Mouse (Mus musculus) T-cell, adult 2 months (primary cell): ENCODE measurements around the gene Msx3.

Experiments used
- DNase-seq: peaks from one replicate; pipeline ENCODE4 v3.0.0; 2022; ENCODE audit warnings: low spot score

The Msx3 gene

GRCm38 (mm10) chr7:140048361-140049114 lies at the start of gene Msx3:
Msx3 (minus strand) TSS chr7:140049089.
- no peak for DNase-seq

DNA sequence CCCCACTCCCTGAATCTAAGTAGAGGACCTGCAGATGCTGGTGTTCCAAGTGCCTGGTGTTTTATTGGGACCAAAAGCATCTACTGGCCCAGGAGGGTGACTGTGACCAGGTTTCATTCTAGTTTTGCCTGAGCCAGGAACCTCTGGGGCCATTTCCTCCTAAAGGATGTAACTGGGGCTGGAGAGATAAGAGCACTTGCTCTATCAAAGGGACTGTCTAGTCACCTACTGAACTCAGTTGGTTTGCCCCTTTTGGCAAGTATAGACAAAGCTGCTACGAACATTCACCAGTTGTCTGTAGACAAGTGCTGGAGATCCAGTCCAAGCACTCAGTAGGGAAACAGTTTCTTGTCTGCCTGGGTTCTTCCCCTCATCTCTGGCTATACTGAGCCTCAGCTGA lies 49.6 kb upstream of the Msx3 start:
- no peak for DNase-seq

DNA sequence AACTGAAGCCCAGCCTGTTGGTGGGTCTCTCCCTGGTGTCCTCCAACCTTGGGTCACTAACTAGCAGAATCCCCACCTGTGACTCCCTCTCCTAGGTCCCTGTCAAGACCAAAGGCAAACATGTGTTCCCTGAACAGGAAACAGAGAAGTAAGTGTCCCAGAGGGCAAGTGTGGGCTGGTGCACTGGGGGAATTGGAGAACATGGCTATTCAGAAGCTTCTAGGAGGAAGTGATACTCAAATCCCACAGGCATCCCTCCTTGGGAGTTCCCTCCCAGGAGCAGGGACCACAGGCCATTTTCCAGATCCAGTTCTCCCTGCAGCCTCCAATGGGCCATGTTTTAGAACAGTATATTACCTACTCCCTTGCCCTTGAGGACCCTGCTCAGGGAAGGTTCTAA lies 47.2 kb upstream of the Msx3 start:
- no peak for DNase-seq

- DNase-seq, result no peak
Observed at GRCm38 (mm10) chr7:140095556-140095955, 46.7 kb upstream of the Msx3 start.

GRCm38 (mm10) chr7:140094954-140095353 lies 46.1 kb upstream of the Msx3 start:
- DNase-seq, result no peak

- no peak for DNase-seq
Observed at GRCm38 (mm10) chr7:140092924-140093528, 44.1 kb upstream of the Msx3 start, which contains the start of gene Prap1. Prap1 (plus strand) TSS chr7:140093395.

DNA sequence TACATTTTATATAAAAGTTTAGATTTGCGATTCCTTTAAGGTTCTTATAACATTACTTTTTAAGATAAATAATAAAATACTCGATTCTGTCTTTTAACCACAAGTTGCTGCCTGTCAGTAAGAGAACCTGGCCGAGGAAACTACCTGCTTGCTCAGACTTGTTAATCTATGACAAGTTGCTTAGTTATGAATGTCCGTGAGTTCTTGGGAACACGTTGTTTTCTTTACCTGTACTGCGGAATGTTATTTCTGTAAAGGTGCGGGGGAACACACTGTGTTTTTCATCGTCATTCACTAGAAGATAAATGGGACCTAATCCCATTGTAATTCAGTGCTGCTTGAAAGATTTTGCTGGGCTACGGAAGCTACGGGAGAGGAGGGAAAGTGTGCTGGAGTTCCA lies 41.7 kb upstream of the Msx3 start:
- DNase-seq, result no peak

DNA sequence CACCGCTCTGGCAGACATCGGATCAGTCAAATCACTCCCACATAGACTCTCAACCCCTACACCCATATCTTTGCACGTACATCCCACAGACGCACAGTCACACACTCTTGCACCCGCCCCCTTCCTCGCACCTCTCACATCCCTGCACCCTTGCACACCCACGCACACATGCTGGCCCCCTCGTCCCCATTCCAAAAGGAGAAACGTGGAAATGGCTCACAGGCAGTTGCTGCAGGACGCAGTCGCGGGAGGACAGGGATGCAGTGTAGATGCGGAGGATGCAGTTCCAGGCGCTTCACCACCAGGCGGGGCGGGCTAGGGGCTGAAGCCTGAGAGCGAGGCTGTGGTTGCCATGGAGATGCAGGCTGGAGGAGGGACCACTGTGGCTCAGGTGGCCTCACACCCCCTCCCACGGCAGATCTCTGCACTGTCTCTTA lies 33.4 kb upstream of the Msx3 start, which contains the start of gene Caly:
Caly (minus strand) TSS at position 307 of the 437 bp plus-strand sequence.
- DNase-seq, result peak; percentile 19

DNA sequence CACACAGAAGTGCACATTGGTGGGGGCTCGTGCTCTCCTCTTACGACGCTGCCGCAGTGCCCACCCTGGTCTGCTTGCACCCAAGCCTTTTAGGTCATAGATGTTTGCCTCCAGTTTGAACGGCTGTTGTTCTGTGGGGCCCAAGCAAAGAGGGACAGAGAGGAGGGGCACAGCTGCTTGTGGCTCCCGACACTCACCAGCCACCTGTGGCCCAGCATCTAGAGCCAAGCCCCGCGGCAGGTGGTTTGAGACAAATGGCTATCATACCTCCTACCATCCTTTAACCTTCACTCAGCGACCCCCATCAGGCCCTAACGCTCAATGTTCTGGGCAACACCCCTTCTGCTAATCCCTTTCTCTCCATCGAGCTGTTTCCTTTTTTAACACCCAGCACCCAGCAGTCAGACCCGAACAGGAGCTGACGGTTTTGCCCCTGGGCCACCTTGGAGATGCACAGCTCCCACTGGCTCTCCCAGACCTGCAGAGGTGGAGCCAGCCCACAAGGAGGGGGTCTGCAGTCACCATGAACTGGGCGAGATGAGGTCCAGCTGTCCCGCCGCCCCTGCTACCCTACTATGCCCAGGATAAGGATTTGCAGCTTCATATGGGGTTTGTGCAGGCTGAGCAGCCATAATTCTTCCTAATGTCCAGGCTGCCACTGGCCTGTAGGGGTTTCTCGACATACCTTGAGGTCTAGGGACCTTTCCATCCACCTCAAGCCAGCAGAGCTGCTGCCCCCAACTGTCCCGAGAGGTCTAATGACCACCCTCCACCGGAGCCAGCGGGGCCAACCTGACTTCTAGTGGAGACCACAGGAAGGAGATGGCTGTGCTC lies 32.7 kb upstream of the Msx3 start:
- no peak for DNase-seq

GRCm38 (mm10) chr7:140080503-140081156 lies 31.7 kb upstream of the Msx3 start:
- DNase-seq, result peak; percentile 64

DNA sequence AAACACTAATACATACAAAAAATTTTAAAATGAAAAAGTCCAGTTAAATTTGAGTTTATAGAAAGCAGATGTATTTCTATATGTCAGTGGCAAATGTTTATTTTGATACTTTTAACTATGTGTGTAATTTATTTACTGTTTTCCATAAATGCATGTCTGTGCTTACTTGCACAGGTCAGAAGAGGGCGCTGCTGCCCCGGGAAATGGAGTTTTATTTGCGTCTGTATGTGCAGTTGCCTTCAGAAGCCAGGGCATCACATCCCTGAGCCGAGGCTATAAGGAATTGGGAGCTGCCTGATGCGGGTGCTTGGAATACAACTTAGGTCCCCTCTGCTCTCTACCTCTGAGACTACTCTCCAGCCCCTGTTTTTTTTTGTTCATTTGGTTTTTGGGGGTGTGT lies 29.8 kb upstream of the Msx3 start:
- DNase-seq, result peak; percentile 52

- no peak for DNase-seq
Observed at GRCm38 (mm10) chr7:140077698-140078097, 28.8 kb upstream of the Msx3 start.

DNA sequence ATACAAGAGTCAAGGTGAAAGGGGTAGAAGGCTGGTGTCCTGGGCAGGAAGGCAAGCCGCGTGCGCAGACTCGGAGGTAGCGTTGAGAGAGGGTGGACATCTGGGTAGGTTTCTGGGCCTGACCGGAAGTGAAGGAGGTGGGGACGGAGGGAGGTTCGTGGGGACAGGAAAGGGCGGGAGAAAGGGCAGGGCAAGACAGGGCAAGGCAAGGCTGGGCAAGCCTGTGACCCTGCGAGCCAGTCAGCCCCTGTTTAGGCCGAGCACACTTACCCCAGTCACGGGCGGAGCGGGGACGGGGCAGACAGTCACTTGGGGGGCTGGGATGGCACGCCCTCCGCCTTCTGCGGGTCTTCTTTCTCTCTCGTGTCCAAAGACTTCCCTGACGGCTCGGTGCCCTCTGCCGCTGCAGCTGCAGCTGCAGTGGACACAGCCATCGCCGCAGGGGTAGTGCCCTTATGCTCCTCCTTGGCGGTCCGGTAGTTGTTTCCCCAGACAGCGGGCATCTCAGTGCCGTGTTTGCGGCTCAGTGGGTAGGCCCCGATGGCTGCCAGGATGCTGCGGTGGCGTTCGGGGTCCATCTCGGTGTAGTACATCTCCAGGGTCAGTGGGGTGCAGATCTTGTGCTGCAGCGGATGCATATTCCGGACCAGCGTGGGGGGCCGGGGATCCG lies 21.3 kb upstream of the Msx3 start:
- DNase-seq, result no peak

DNA sequence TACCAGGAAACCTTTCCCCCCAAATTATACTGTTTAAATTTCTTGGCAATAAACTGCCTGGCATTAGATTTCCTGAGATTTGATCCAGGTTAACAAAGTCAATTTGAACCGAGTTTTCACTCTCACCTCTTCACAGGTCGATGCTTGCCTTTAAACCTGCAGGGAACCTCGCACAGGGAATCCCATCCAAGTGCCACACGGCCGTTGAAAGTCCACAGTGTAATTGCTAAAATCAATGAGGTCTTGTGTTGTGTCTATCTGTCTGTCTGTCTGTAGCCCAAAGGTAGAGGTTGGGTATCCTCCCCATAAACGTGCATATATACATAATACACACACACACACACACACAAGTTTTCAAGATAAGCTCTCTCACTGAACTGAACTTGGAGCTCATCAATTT lies 18.5 kb upstream of the Msx3 start:
- no peak for DNase-seq

DNA sequence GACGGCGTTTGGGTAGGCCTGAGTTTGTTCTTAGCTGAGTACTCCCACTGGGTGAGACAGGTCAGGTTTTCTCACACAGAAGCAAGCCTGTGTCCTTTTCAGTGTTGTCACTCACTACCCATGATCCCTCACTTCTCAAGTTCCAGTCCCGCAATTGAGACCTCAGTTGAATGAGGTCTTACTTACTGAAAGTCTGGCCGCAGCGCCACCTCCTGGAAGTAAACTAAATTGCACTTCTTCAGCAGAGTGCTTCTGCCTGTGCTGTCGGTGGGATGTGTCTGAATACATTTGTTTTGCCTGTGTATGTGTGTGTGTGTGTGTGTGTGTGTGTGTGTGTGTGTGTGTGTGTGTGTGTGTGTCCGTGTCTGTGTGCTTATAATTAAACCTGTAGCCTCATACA lies 14.2 kb upstream of the Msx3 start:
- DNase-seq, result peak; percentile 59

- DNase-seq, result no peak
Observed at GRCm38 (mm10) chr7:140062307-140062706, 13.4 kb upstream of the Msx3 start.

DNA sequence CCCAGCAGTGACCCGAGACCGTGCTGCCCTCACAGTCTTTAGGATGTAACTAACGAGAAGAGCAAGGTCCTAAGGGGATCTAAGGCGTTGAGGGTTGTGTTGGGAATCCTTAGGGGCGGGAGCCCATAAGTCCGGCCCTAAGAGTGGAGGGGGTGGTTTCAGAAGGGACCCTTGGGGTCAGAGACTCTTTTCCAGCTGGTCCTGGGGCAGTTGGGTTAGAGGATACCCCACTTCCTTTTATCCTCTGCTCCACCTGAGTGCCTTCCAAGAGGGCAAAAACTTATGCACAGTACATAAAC lies 12.9 kb upstream of the Msx3 start:
- no peak for DNase-seq

DNA sequence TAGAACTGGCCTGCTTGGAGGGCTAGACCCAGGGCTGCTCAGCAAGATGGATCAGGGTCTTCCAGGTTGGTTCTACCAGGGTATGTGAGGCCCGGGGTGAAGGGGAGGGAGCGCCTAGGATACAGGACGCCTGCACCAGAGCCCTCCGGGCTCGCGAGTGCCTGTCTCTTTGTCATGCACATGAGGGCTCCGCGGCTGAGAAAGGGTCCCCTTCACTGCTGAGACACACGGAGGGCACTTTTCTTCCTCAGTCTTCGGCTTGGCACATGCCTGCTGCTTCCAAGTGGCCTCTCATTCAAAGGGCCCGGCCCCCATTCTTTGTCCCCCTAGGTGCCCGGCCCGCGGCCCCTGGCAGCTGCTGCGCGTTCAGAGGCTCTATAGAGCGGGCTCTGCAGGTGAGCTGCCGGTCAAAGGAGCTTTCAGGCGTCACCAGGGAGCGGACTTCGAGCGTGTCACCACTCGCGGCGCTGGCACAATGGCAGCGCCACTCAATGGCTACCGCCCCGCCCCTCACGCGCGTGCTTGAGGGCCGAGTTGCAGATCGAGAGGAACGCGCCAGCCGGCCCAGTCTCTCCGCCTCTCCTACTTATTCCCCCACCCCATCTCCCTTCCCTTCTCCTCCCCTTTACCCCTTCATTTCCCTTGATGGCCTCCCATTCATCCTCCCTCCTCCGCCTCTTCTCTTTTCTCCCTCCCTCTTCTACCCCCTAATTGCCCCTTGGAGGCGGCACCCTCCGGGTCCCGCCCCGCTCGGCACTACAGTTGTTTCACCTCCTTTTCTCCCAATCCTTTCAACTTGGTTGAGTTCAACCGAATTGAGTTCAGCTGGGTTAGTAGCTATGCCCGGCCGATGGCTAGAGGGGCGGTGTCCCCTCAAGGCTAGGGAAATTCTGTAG lies 12.3 kb upstream of the Msx3 start:
- no peak for DNase-seq

DNA sequence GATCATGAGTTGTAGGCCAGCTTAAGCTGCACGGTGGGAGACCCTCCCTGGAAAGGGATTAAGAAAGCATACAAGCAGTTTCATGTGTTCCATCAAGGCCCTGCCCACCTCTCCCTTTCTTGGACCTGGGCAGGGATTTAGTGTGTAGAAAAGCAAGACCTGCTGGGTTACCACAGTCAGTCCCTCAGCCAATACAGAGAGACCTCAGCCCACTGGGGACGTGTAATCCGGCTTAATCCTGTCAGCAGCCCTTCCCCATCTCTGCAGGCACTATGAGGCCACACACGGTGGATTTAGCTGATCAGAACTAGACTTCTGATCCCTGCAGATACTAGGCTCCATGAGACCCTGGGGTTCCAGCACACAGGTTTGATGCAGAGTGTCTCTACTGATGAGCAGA lies 10.7 kb upstream of the Msx3 start:
- no peak for DNase-seq

DNA sequence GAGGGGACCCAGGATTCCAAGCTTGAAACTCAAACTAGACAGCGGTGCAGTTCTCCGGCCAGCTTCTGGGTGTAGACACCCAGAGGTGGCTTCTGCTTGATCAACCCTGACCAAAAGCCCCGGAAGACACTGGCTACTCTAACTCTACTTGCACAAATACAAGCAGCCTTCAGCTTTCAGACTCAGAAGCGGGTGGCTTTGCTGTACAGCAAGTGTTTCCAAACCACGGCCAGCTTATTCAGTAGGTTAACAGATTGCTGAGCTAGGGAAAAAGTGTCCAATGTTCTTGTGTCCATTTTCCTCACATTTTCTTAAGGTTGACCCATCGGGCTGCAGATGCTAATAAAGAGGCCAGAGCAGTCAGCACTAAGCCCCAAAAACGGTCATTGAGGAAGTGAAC lies 9.6 kb upstream of the Msx3 start:
- DNase-seq, result no peak
